Mouse (Mus musculus) erythroblast, embryonic 14.5 days (primary cell): ENCODE measurements at regions not wholly inside any gene's neighbourhood (a gene's known extent, or its start where the extent isn't known, plus 50 kb on each side); places are given as distances from the start of the nearest gene placed in this dataset.

Experiments used
- GATA1 ChIP-seq: IDR thresholded peaks from 2 replicates; pipeline ENCODE4 v1.6.1; 2012; ENCODE audit warnings: low read length, inconsistent platforms, mixed read lengths
- TAL1 ChIP-seq: IDR thresholded peaks from 3 replicates; pipeline ENCODE4 v1.6.1; 2012; ENCODE audit warnings: low read length, inconsistent platforms, mixed read lengths

DNA sequence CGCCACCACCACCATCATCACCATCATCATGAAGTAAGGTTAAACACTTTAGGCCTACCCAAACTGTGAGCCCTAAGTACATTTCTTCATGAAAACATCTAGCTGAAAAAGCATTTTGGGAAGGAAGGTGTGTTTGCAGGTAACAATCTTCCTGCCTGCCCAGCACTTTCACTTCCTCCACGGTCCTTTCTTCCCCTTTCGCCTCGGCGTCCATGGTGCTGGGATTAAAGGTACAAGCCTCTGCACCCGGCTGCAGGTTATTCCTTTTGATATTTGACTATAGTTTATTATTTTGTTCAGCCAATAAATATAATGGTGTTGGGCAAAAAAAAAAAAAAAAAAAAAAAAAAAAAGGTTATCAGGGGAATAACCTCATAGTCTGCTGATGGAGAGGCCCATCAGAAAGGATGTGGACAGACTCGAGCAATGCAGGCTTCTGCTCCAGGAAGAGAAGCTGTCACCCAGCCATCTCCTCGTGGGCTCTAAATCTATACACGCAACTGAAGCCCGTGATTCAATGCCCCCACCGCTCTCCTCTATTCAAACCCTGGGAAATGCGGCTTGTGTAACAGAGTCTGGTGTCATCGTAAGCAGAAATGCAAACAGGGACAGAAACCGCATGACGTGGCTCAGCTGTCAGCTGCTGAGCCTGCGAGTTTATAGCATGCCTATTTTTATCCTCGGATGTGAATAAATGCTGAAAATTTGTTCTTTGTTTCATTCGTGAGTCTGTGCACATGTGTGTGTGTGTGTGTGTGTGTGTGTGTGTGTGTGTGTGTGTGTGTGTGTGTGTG lies 56.5 kb upstream of the Kras start:
- TF ChIP-seq GATA1 (no peak), TAL1 (no peak)
